Mouse (Mus musculus): ENCODE results near the gene Galnt9.

Galnt9 gene

GRCm38 (mm10) chr5:110535964-110536363 is 8.2 kb upstream of the Galnt9 start:
- no peak for DNase-seq (ENCODE audit: low read depth, low spot score)

GRCm38 (mm10) chr5:110540947-110541346 is 3.2 kb upstream of the Galnt9 start:
- no peak for DNase-seq (ENCODE audit: low read depth, low spot score)

GRCm38 (mm10) chr5:110541456-110541855 is 2.7 kb upstream of the Galnt9 start:
- DNase-seq (ENCODE audit: low read depth, low spot score): no peak

GRCm38 (mm10) chr5:110544691-110545069 is 525 bp downstream of the Galnt9 start:
- DNase-seq (ENCODE audit: low read depth, low spot score): no peak

- no peak for DNase-seq (ENCODE audit: low read depth, low spot score)
Measured at GRCm38 (mm10) chr5:110545311-110545710, 1.2 kb downstream of the Galnt9 start.

- no peak for DNase-seq (ENCODE audit: low read depth, low spot score)
Measured at GRCm38 (mm10) chr5:110546136-110546535, 2.0 kb downstream of the Galnt9 start.

GRCm38 (mm10) chr5:110546726-110547406 is 2.7 kb downstream of the Galnt9 start:
- no peak for DNase-seq (ENCODE audit: low read depth, low spot score)

- DNase-seq (ENCODE audit: low read depth, low spot score): no peak
Measured at GRCm38 (mm10) chr5:110548446-110548845, 4.3 kb downstream of the Galnt9 start.

- DNase-seq (ENCODE audit: low read depth, low spot score): no peak
Measured at GRCm38 (mm10) chr5:110550189-110550588, 6.0 kb downstream of the Galnt9 start.

GRCm38 (mm10) chr5:110550841-110551240 is 6.7 kb downstream of the Galnt9 start:
- peak; percentile 33 for DNase-seq (ENCODE audit: low read depth, low spot score)

- DNase-seq (ENCODE audit: low read depth, low spot score): no peak
Measured at GRCm38 (mm10) chr5:110552005-110552404, 7.8 kb downstream of the Galnt9 start.

GRCm38 (mm10) chr5:110553315-110553714 is 9.2 kb downstream of the Galnt9 start:
- no peak for DNase-seq (ENCODE audit: low read depth, low spot score)

- no peak for DNase-seq (ENCODE audit: low read depth, low spot score)
Measured at GRCm38 (mm10) chr5:110555198-110555597, 11.0 kb downstream of the Galnt9 start.

GRCm38 (mm10) chr5:110558368-110558767 is 14.2 kb downstream of the Galnt9 start:
- DNase-seq (ENCODE audit: low read depth, low spot score): peak; percentile 78

GRCm38 (mm10) chr5:110559679-110560078 is 15.5 kb downstream of the Galnt9 start:
- no peak for DNase-seq (ENCODE audit: low read depth, low spot score)

GRCm38 (mm10) chr5:110562741-110563326 is 18.7 kb downstream of the Galnt9 start:
- no peak for DNase-seq (ENCODE audit: low read depth, low spot score)

GRCm38 (mm10) chr5:110564986-110565644 is 21.0 kb downstream of the Galnt9 start:
- peak; percentile 22 for DNase-seq (ENCODE audit: low read depth, low spot score)

GRCm38 (mm10) chr5:110567547-110567946 is 23.4 kb downstream of the Galnt9 start:
- DNase-seq (ENCODE audit: low read depth, low spot score): no peak

- DNase-seq (ENCODE audit: low read depth, low spot score): no peak
Measured at GRCm38 (mm10) chr5:110574888-110575287, 30.7 kb downstream of the Galnt9 start.

- DNase-seq (ENCODE audit: low read depth, low spot score): no peak
Measured at GRCm38 (mm10) chr5:110579296-110579695, 35.1 kb downstream of the Galnt9 start.

GRCm38 (mm10) chr5:110580569-110581239 is 36.5 kb downstream of the Galnt9 start:
- no peak for DNase-seq (ENCODE audit: low read depth, low spot score)
